Mouse (Mus musculus): ENCODE measurements around the gene Usp7. TPM values are rescaled to one million over a fixed set of nuclear protein-coding genes. Genes with fewer than 3 reads are reported as not detected.
A peak's percentile ranks its signal among the peaks of the same experiment; 100 is the strongest.

Gene Usp7
- polyA plus RNA-seq, 1 experiment from 2014 or later: 38.8 TPM

- no peak overlapping the region for H3K4me3 ChIP-seq (ENCODE audit: low read depth, low read length)
- no peak overlapping the region for H3K4me2 ChIP-seq (ENCODE audit: low read depth)
- no peak for DNase-seq (ENCODE audit: low spot score)
Observed at GRCm38 (mm10) chr16:8685087-8685486, 107.0 kb downstream of the Usp7 start.

GRCm38 (mm10) chr16:8680470-8680869, 111.6 kb downstream of the Usp7 start, which contains the start of gene Gm5767:
TSS of gene Gm5767 (plus strand) at chr16:8680770.
- Histone ChIP-seq H3K4me2 (ENCODE audit: low read depth) (no peak within 1 kb of the TSS), H3K36me3 (ENCODE audit: control insufficient read depth, insufficient read depth, low read length) (no peaks in the 10 kb centered on the region), H3K27ac (ENCODE audit: low read depth, low read length) (no peak within 1 kb of the TSS), H3K27me3 (ENCODE audit: control insufficient read depth, insufficient read depth, low read length) (no peaks in the 10 kb centered on the region), H3K4me3 (ENCODE audit: low read depth, low read length) (no peak within 1 kb of the TSS), H3K9ac (ENCODE audit: low read length) (no peak within 1 kb of the TSS), H3K4me1 (ENCODE audit: control insufficient read depth, insufficient read depth, low read length) (no peaks in the 10 kb centered on the region), H3K9me3 (ENCODE audit: control insufficient read depth, low read length) (no peaks in the 10 kb centered on the region)
- no peak for DNase-seq (ENCODE audit: low spot score)
- 83% methylated on average over 5 of the region's 5 CpGs for WGBS
- no peak for ATAC-seq (ENCODE audit: insufficient read depth, low FRiP score, low TSS enrichment)

More at GRCm38 (mm10) chr16:8685087-8685486, 107.0 kb downstream of the Usp7 start:
- Histone ChIP-seq H3K9ac (ENCODE audit: low read length) (no peak overlapping the region), H3K9me3 (ENCODE audit: control insufficient read depth, low read length) (no peaks in the 10 kb centered on the region), H3K36me3 (ENCODE audit: control insufficient read depth, insufficient read depth, low read length) (peaks cover 6% of the 10 kb centered on the region), H3K4me1 (ENCODE audit: control insufficient read depth, insufficient read depth, low read length) (no peaks in the 10 kb centered on the region), H3K27ac (ENCODE audit: low read depth, low read length) (no peak overlapping the region), H3K27me3 (ENCODE audit: control insufficient read depth, insufficient read depth, low read length) (no peaks in the 10 kb centered on the region)
- WGBS: 87% methylated on average over 4 of the region's 4 CpGs
- no peak for ATAC-seq (ENCODE audit: insufficient read depth, low FRiP score, low TSS enrichment)

GRCm38 (mm10) chr16:8679780-8680179, 112.3 kb downstream of the Usp7 start:
- H3K4me1 ChIP-seq (ENCODE audit: control insufficient read depth, insufficient read depth, low read length): no peaks in the 10 kb centered on the region
- no peaks in the 10 kb centered on the region for H3K36me3 ChIP-seq (ENCODE audit: control insufficient read depth, insufficient read depth, low read length)
- WGBS: 88% methylated on average over 3 of the region's 3 CpGs
- no peak for ATAC-seq (ENCODE audit: insufficient read depth, low FRiP score, low TSS enrichment)
- no peaks in the 10 kb centered on the region for H3K9me3 ChIP-seq (ENCODE audit: control insufficient read depth, low read length)
- no peak overlapping the region for H3K27ac ChIP-seq (ENCODE audit: low read depth, low read length)
- DNase-seq (ENCODE audit: low spot score): no peak
- H3K9ac ChIP-seq (ENCODE audit: low read length): no peak overlapping the region
- H3K27me3 ChIP-seq (ENCODE audit: control insufficient read depth, insufficient read depth, low read length): no peaks in the 10 kb centered on the region
- H3K4me2 ChIP-seq (ENCODE audit: low read depth): no peak overlapping the region
- H3K4me3 ChIP-seq (ENCODE audit: low read depth, low read length): no peak overlapping the region

GRCm38 (mm10) chr16:8678676-8679075, 113.4 kb downstream of the Usp7 start:
- Histone ChIP-seq H3K4me2 (ENCODE audit: low read depth) (no peak overlapping the region), H3K27me3 (ENCODE audit: control insufficient read depth, insufficient read depth, low read length) (no peaks in the 10 kb centered on the region), H3K4me3 (ENCODE audit: low read depth, low read length) (no peak overlapping the region), H3K9me3 (ENCODE audit: control insufficient read depth, low read length) (no peaks in the 10 kb centered on the region), H3K36me3 (ENCODE audit: control insufficient read depth, insufficient read depth, low read length) (no peaks in the 10 kb centered on the region), H3K4me1 (ENCODE audit: control insufficient read depth, insufficient read depth, low read length) (no peaks in the 10 kb centered on the region), H3K27ac (ENCODE audit: low read depth, low read length) (no peak overlapping the region), H3K9ac (ENCODE audit: low read length) (no peak overlapping the region)
- 85% methylated on average over 4 of the region's 4 CpGs for WGBS
- DNase-seq (ENCODE audit: low spot score) (no peak), ATAC-seq (ENCODE audit: insufficient read depth, low FRiP score, low TSS enrichment) (no peak)

GRCm38 (mm10) chr16:8678035-8678434, 114.1 kb downstream of the Usp7 start:
- Histone ChIP-seq H3K4me3 (ENCODE audit: low read depth, low read length) (no peak overlapping the region), H3K9me3 (ENCODE audit: control insufficient read depth, low read length) (no peaks in the 10 kb centered on the region), H3K4me2 (ENCODE audit: low read depth) (no peak overlapping the region), H3K27me3 (ENCODE audit: control insufficient read depth, insufficient read depth, low read length) (0 out of 2 replicates have a peak, but pooled peaks cover 2% of the 10 kb centered on the region), H3K4me1 (ENCODE audit: control insufficient read depth, insufficient read depth, low read length) (no peaks in the 10 kb centered on the region), H3K27ac (ENCODE audit: low read depth, low read length) (no peak overlapping the region), H3K36me3 (ENCODE audit: control insufficient read depth, insufficient read depth, low read length) (no peaks in the 10 kb centered on the region), H3K9ac (ENCODE audit: low read length) (no peak overlapping the region)
- DNase-seq (ENCODE audit: low spot score) (no peak), ATAC-seq (ENCODE audit: insufficient read depth, low FRiP score, low TSS enrichment) (no peak)
- WGBS: 65% methylated on average over 5 of the region's 5 CpGs

- 51% methylated on average over 4 of the region's 4 CpGs for WGBS
Observed at GRCm38 (mm10) chr16:8676800-8677199, 115.3 kb downstream of the Usp7 start.

GRCm38 (mm10) chr16:8676228-8676627, 115.9 kb downstream of the Usp7 start:
- 79% methylated on average over 2 of the region's 2 CpGs for WGBS
- Histone ChIP-seq H3K4me2 (ENCODE audit: low read depth) (no peak overlapping the region), H3K4me1 (ENCODE audit: control insufficient read depth, insufficient read depth, low read length) (no peaks in the 10 kb centered on the region), H3K27ac (ENCODE audit: low read depth, low read length) (no peak overlapping the region), H3K4me3 (ENCODE audit: low read depth, low read length) (no peak overlapping the region), H3K9ac (ENCODE audit: low read length) (no peak overlapping the region), H3K27me3 (ENCODE audit: control insufficient read depth, insufficient read depth, low read length) (0 out of 2 replicates have a peak, but pooled peaks cover 5% of the 10 kb centered on the region), H3K36me3 (ENCODE audit: control insufficient read depth, insufficient read depth, low read length) (no peaks in the 10 kb centered on the region), H3K9me3 (ENCODE audit: control insufficient read depth, low read length) (no peaks in the 10 kb centered on the region)
- DNase-seq (ENCODE audit: low spot score) (no peak), ATAC-seq (ENCODE audit: insufficient read depth, low FRiP score, low TSS enrichment) (no peak)

More at GRCm38 (mm10) chr16:8676800-8677199, 115.3 kb downstream of the Usp7 start:
- no peak overlapping the region for H3K9ac ChIP-seq (ENCODE audit: low read length)
- no peaks in the 10 kb centered on the region for H3K4me1 ChIP-seq (ENCODE audit: control insufficient read depth, insufficient read depth, low read length)
- H3K27me3 ChIP-seq (ENCODE audit: control insufficient read depth, insufficient read depth, low read length): 0 out of 2 replicates have a peak, but pooled peaks cover 5% of the 10 kb centered on the region
- H3K4me3 ChIP-seq (ENCODE audit: low read depth, low read length): no peak overlapping the region
- ATAC-seq (ENCODE audit: insufficient read depth, low FRiP score, low TSS enrichment): no peak
- no peak overlapping the region for H3K4me2 ChIP-seq (ENCODE audit: low read depth)
- peak; percentile 51 for DNase-seq (ENCODE audit: low spot score)
- H3K27ac ChIP-seq (ENCODE audit: low read depth, low read length): no peak overlapping the region
- no peaks in the 10 kb centered on the region for H3K36me3 ChIP-seq (ENCODE audit: control insufficient read depth, insufficient read depth, low read length)
- no peaks in the 10 kb centered on the region for H3K9me3 ChIP-seq (ENCODE audit: control insufficient read depth, low read length)

- H3K9me3 ChIP-seq (ENCODE audit: control insufficient read depth, low read length): no peaks in the 10 kb centered on the region
- no peak overlapping the region for H3K4me2 ChIP-seq (ENCODE audit: low read depth)
- peaks cover 2% of the 10 kb centered on the region for H3K4me1 ChIP-seq (ENCODE audit: control insufficient read depth, insufficient read depth, low read length)
- no peak overlapping the region for H3K9ac ChIP-seq (ENCODE audit: low read length)
- no peak for ATAC-seq (ENCODE audit: insufficient read depth, low FRiP score, low TSS enrichment)
- no peak for DNase-seq (ENCODE audit: low spot score)
- H3K4me3 ChIP-seq (ENCODE audit: low read depth, low read length): no peak overlapping the region
- H3K36me3 ChIP-seq (ENCODE audit: control insufficient read depth, insufficient read depth, low read length): no peaks in the 10 kb centered on the region
- WGBS: 88% methylated on average over 8 of the region's 8 CpGs
- no peak overlapping the region for H3K27ac ChIP-seq (ENCODE audit: low read depth, low read length)
- 0 out of 2 replicates have a peak, but pooled peaks cover 5% of the 10 kb centered on the region for H3K27me3 ChIP-seq (ENCODE audit: control insufficient read depth, insufficient read depth, low read length)
Observed at GRCm38 (mm10) chr16:8675559-8675958, 116.5 kb downstream of the Usp7 start.

GRCm38 (mm10) chr16:8674165-8674564, 117.9 kb downstream of the Usp7 start:
- WGBS: 5% methylated on average over 8 of the region's 8 CpGs
- H3K36me3 ChIP-seq (ENCODE audit: control insufficient read depth, insufficient read depth, low read length): no peaks in the 10 kb centered on the region
- H3K4me3 ChIP-seq (ENCODE audit: low read depth, low read length): no peak overlapping the region
- H3K9ac ChIP-seq (ENCODE audit: low read length): no peak overlapping the region
- no peaks in the 10 kb centered on the region for H3K9me3 ChIP-seq (ENCODE audit: control insufficient read depth, low read length)
- 0 out of 2 replicates have a peak, but pooled peaks cover 5% of the 10 kb centered on the region for H3K27me3 ChIP-seq (ENCODE audit: control insufficient read depth, insufficient read depth, low read length)
- no peak overlapping the region for H3K27ac ChIP-seq (ENCODE audit: low read depth, low read length)
- no peak for ATAC-seq (ENCODE audit: insufficient read depth, low FRiP score, low TSS enrichment)
- H3K4me2 ChIP-seq (ENCODE audit: low read depth): no peak overlapping the region
- H3K4me1 ChIP-seq (ENCODE audit: control insufficient read depth, insufficient read depth, low read length): peaks cover 14% of the 10 kb centered on the region
- peak; percentile 72 for DNase-seq (ENCODE audit: low spot score)

All from neural tube, embryonic 11.5 days (tissue).